Mouse (Mus musculus): ENCODE data around the gene Stag3. TPM values are rescaled to one million over a fixed set of nuclear protein-coding genes. Genes with fewer than 3 reads are reported as not detected.

Gene Stag3
- polyA plus RNA-seq, 1 experiment from 2014 or later: 4.9 TPM

- H3K4me2 ChIP-seq (replicated peaks; ENCODE audit: low read depth, low read length): peak overlapping the region; percentile 95
- peak overlapping the region; percentile 91 for H3K9ac ChIP-seq (replicated peaks; ENCODE audit: low read depth, low read length)
- H3K27me3 ChIP-seq (ENCODE audit: control insufficient read depth, insufficient read depth, low read length): no peaks in the 10 kb centered on the region
- peaks cover 32% of the 10 kb centered on the region for H3K36me3 ChIP-seq (ENCODE audit: control insufficient read depth, insufficient read depth, low read length)
- WGBS: 61% methylated on average over 18 of the region's 18 CpGs
- no peak for ATAC-seq (ENCODE audit: insufficient number of reproducible peaks, insufficient read depth, low FRiP score, low read depth)
- no peak overlapping the region for H3K27ac ChIP-seq (ENCODE audit: low read length)
- H3K9me3 ChIP-seq (ENCODE audit: control insufficient read depth, low read depth, low read length): no peaks in the 10 kb centered on the region
- peak overlapping the region; percentile 93 for H3K4me3 ChIP-seq (ENCODE audit: low read depth, low read length)
- H3K4me1 ChIP-seq (ENCODE audit: control insufficient read depth, insufficient read depth, low read length): peaks cover 18% of the 10 kb centered on the region; the same call in 1 of the 2 replicates
These were observed 17.3 kb upstream of the Stag3 start for GRCm38 (mm10) chr5:138262582-138263240.

GRCm38 (mm10) chr5:138263260-138264206 lies 16.5 kb upstream of the Stag3 start, which contains the start of gene BC037034:
Gene BC037034 (minus strand): TSS chr5:138264033.
- under 1% methylated on average over 69 of the region's 71 CpGs for WGBS
- Histone ChIP-seq H3K27me3 (ENCODE audit: control insufficient read depth, insufficient read depth, low read length) (no peaks in the 10 kb centered on the region), H3K9me3 (ENCODE audit: control insufficient read depth, low read depth, low read length) (no peaks in the 10 kb centered on the region), H3K4me2 (replicated peaks; ENCODE audit: low read depth, low read length) (peak within 1 kb of the TSS; percentile 95), H3K4me1 (ENCODE audit: control insufficient read depth, insufficient read depth, low read length) (peaks cover 18% of the 10 kb centered on the region; the same call in 1 of the 2 replicates), H3K9ac (replicated peaks; ENCODE audit: low read depth, low read length) (peak within 1 kb of the TSS; percentile 91), H3K4me3 (ENCODE audit: low read depth, low read length) (peak within 1 kb of the TSS; percentile 93), H3K27ac (ENCODE audit: low read length) (peak within 1 kb of the TSS; percentile 66; the same call in 1 of the 2 replicates), H3K36me3 (ENCODE audit: control insufficient read depth, insufficient read depth, low read length) (peaks cover 31% of the 10 kb centered on the region)
- peak; percentile 89 for ATAC-seq (ENCODE audit: insufficient number of reproducible peaks, insufficient read depth, low FRiP score, low read depth)

DNA sequence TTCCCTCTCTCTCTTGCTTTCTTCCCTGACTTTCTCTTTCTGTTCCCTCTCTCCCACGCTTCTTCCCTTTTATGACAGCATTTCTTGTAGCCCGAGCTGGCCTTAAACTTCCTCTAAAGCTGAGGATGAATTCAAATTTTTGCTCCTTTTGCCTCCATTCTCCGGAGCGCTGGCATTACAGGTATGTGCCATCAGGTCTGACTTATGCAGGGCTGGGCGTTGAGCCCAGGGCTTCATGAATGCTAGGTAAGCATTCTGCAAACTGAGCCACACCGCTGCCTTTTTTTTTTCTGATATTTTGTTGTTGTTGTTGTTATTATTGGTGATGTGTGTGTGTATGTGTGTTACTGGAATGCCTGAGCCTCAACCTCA lies 15.8 kb upstream of the Stag3 start:
- H3K27ac ChIP-seq (ENCODE audit: low read length): no peak overlapping the region
- no peaks in the 10 kb centered on the region for H3K27me3 ChIP-seq (ENCODE audit: control insufficient read depth, insufficient read depth, low read length)
- H3K4me3 ChIP-seq (ENCODE audit: low read depth, low read length): peak overlapping the region; percentile 93
- WGBS: 15% methylated on average over 6 of the region's 6 CpGs
- peaks cover 18% of the 10 kb centered on the region; the same call in 1 of the 2 replicates for H3K4me1 ChIP-seq (ENCODE audit: control insufficient read depth, insufficient read depth, low read length)
- H3K36me3 ChIP-seq (ENCODE audit: control insufficient read depth, insufficient read depth, low read length): peaks cover 24% of the 10 kb centered on the region
- no peak for ATAC-seq (ENCODE audit: insufficient number of reproducible peaks, insufficient read depth, low FRiP score, low read depth)
- H3K9me3 ChIP-seq (ENCODE audit: control insufficient read depth, low read depth, low read length): no peaks in the 10 kb centered on the region
- H3K9ac ChIP-seq (replicated peaks; ENCODE audit: low read depth, low read length): peak overlapping the region; percentile 91
- peak overlapping the region; percentile 95 for H3K4me2 ChIP-seq (replicated peaks; ENCODE audit: low read depth, low read length)

DNA sequence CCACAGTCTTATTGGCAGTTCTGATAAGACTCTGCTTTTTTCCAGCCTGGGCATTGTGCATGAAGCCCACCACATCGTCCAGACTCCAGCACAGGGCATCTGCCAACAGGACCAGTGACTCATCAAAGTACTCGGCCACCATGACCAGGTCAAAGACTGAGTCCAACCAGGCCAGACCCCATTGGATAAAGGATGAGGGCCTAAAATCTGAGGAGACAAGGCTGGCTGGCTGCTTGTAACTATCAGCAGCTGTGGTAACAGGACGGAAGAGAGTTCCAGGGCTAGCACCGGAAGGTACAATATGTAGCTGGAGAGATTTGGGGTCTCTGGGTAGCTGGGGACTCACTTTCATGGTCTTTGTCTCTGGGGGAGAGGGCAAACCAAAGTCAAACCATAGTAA lies 14.3 kb upstream of the Stag3 start:
- 96% methylated on average over 4 of the region's 4 CpGs for WGBS
- ATAC-seq (ENCODE audit: insufficient number of reproducible peaks, insufficient read depth, low FRiP score, low read depth): no peak
- H3K9ac ChIP-seq (replicated peaks; ENCODE audit: low read depth, low read length): no peak overlapping the region
- no peak overlapping the region for H3K27ac ChIP-seq (ENCODE audit: low read length)
- H3K4me2 ChIP-seq (replicated peaks; ENCODE audit: low read depth, low read length): no peak overlapping the region
- no peaks in the 10 kb centered on the region for H3K9me3 ChIP-seq (ENCODE audit: control insufficient read depth, low read depth, low read length)
- H3K27me3 ChIP-seq (ENCODE audit: control insufficient read depth, insufficient read depth, low read length): no peaks in the 10 kb centered on the region
- peaks cover 18% of the 10 kb centered on the region; the same call in 1 of the 2 replicates for H3K4me1 ChIP-seq (ENCODE audit: control insufficient read depth, insufficient read depth, low read length)
- H3K36me3 ChIP-seq (ENCODE audit: control insufficient read depth, insufficient read depth, low read length): peaks cover 9% of the 10 kb centered on the region; the same call in 1 of the 2 replicates
- H3K4me3 ChIP-seq (ENCODE audit: low read depth, low read length): no peak overlapping the region

- WGBS: 81% methylated on average over 3 of the region's 3 CpGs
- no peak for ATAC-seq (ENCODE audit: insufficient number of reproducible peaks, insufficient read depth, low FRiP score, low read depth)
These were observed 12.9 kb upstream of the Stag3 start for GRCm38 (mm10) chr5:138267114-138267513.

GRCm38 (mm10) chr5:138268980-138269379 lies 11.1 kb upstream of the Stag3 start:
- 72% methylated on average over 4 of the region's 4 CpGs for WGBS
- peaks cover 12% of the 10 kb centered on the region; the same call in 1 of the 2 replicates for H3K4me1 ChIP-seq (ENCODE audit: control insufficient read depth, insufficient read depth, low read length)

More at GRCm38 (mm10) chr5:138267114-138267513, 12.9 kb upstream of the Stag3 start:
- Histone ChIP-seq H3K36me3 (ENCODE audit: control insufficient read depth, insufficient read depth, low read length) (0 out of 2 replicates have a peak, but pooled peaks cover 3% of the 10 kb centered on the region), H3K27ac (ENCODE audit: low read length) (no peak overlapping the region), H3K9me3 (ENCODE audit: control insufficient read depth, low read depth, low read length) (no peaks in the 10 kb centered on the region), H3K4me1 (ENCODE audit: control insufficient read depth, insufficient read depth, low read length) (peaks cover 21% of the 10 kb centered on the region; the same call in 1 of the 2 replicates), H3K4me2 (replicated peaks; ENCODE audit: low read depth, low read length) (no peak overlapping the region), H3K27me3 (ENCODE audit: control insufficient read depth, insufficient read depth, low read length) (no peaks in the 10 kb centered on the region), H3K9ac (replicated peaks; ENCODE audit: low read depth, low read length) (no peak overlapping the region), H3K4me3 (ENCODE audit: low read depth, low read length) (no peak overlapping the region)

GRCm38 (mm10) chr5:138271232-138271631 lies 8.8 kb upstream of the Stag3 start:
- Histone ChIP-seq H3K27ac (ENCODE audit: low read length) (no peak overlapping the region), H3K27me3 (ENCODE audit: control insufficient read depth, insufficient read depth, low read length) (no peaks in the 10 kb centered on the region), H3K4me1 (ENCODE audit: control insufficient read depth, insufficient read depth, low read length) (peaks cover 12% of the 10 kb centered on the region), H3K36me3 (ENCODE audit: control insufficient read depth, insufficient read depth, low read length) (0 out of 2 replicates have a peak, but pooled peaks cover 3% of the 10 kb centered on the region), H3K9ac (replicated peaks; ENCODE audit: low read depth, low read length) (no peak overlapping the region), H3K4me2 (replicated peaks; ENCODE audit: low read depth, low read length) (no peak overlapping the region), H3K4me3 (ENCODE audit: low read depth, low read length) (no peak overlapping the region), H3K9me3 (ENCODE audit: control insufficient read depth, low read depth, low read length) (no peaks in the 10 kb centered on the region)
- 48% methylated on average over 3 of the region's 3 CpGs for WGBS
- ATAC-seq (ENCODE audit: insufficient number of reproducible peaks, insufficient read depth, low FRiP score, low read depth): no peak

More at GRCm38 (mm10) chr5:138268980-138269379, 11.1 kb upstream of the Stag3 start:
- H3K27me3 ChIP-seq (ENCODE audit: control insufficient read depth, insufficient read depth, low read length): no peaks in the 10 kb centered on the region
- no peaks in the 10 kb centered on the region for H3K9me3 ChIP-seq (ENCODE audit: control insufficient read depth, low read depth, low read length)
- no peak overlapping the region for H3K4me2 ChIP-seq (replicated peaks; ENCODE audit: low read depth, low read length)
- 0 out of 2 replicates have a peak, but pooled peaks cover 3% of the 10 kb centered on the region for H3K36me3 ChIP-seq (ENCODE audit: control insufficient read depth, insufficient read depth, low read length)
- ATAC-seq (ENCODE audit: insufficient number of reproducible peaks, insufficient read depth, low FRiP score, low read depth): no peak
- no peak overlapping the region for H3K4me3 ChIP-seq (ENCODE audit: low read depth, low read length)
- no peak overlapping the region for H3K27ac ChIP-seq (ENCODE audit: low read length)
- no peak overlapping the region for H3K9ac ChIP-seq (replicated peaks; ENCODE audit: low read depth, low read length)

- 3% methylated on average over 12 of the region's 12 CpGs for WGBS
- ATAC-seq (ENCODE audit: insufficient number of reproducible peaks, insufficient read depth, low FRiP score, low read depth): peak; percentile 53; the same call in 1 of the 2 replicates
- Histone ChIP-seq H3K27me3 (ENCODE audit: control insufficient read depth, insufficient read depth, low read length) (no peaks in the 10 kb centered on the region), H3K36me3 (ENCODE audit: control insufficient read depth, insufficient read depth, low read length) (0 out of 2 replicates have a peak, but pooled peaks cover 3% of the 10 kb centered on the region), H3K27ac (ENCODE audit: low read length) (no peak within 1 kb of the TSS), H3K4me2 (replicated peaks; ENCODE audit: low read depth, low read length) (peak within 1 kb of the TSS; percentile 22), H3K4me1 (ENCODE audit: control insufficient read depth, insufficient read depth, low read length) (peaks cover 12% of the 10 kb centered on the region), H3K9me3 (ENCODE audit: control insufficient read depth, low read depth, low read length) (no peaks in the 10 kb centered on the region), H3K9ac (replicated peaks; ENCODE audit: low read depth, low read length) (0 out of 2 replicates have a peak within 1 kb of the TSS, but pooled peaks have one; percentile 14), H3K4me3 (ENCODE audit: low read depth, low read length) (peak within 1 kb of the TSS; percentile 12; the same call in 1 of the 2 replicates)
These were observed 7.6 kb upstream of the Stag3 start, which contains the start of gene Gal3st4 for GRCm38 (mm10) chr5:138272409-138272923. Gene Gal3st4 (minus strand): TSS chr5:138272840.

Measured in stomach, embryonic 14.5 days (tissue).